Mouse (Mus musculus): ENCODE measurements around the gene Adm. TPM values are rescaled to one million over a fixed set of nuclear protein-coding genes. Genes with fewer than 3 reads are reported as not detected.

The Adm gene
- 1.1 TPM for polyA plus RNA-seq (2017; shearing (Covaris generic))

GRCm38 (mm10) chr7:110627486-110628272, at the start of gene Adm:
Gene Adm, plus strand, starts transcription at chr7:110627661.

GRCm38 (mm10) chr7:110614133-110615063, 13.1 kb upstream of the Adm start, which contains the start of gene Sbf2:
Gene Sbf2, minus strand, starts transcription at chr7:110614922.

Other genes with a start within 250 kb of the Adm start
- 7.2 TPM for gene Sbf2, start 12.7 kb upstream of the Adm start, polyA plus RNA-seq (2017; shearing (Covaris generic))
- gene Ampd3, start 140.5 kb downstream of the Adm start, polyA plus RNA-seq (2017; shearing (Covaris generic)) = 2.6 TPM
- gene Rnf141, start 216.8 kb downstream of the Adm start, polyA plus RNA-seq (2017; shearing (Covaris generic)) = 13.3 TPM
- gene Lyve1, start 235.6 kb downstream of the Adm start, polyA plus RNA-seq (2017; shearing (Covaris generic)) = not detected

Measured in effector memory CD4-positive, alpha-beta T cell, adult 5 months (primary cell).